Mouse (Mus musculus) heart, adult 2 months (tissue): Measurements from ENCODE around the gene Btbd35f30. TPM values are rescaled to one million over a fixed set of nuclear protein-coding genes. Genes with fewer than 3 reads are reported as not detected.
"Not testable (repeated sequence)": the region's sequence is repeated elsewhere in the genome, so short reads cannot be mapped to it uniquely, and the experiment has no call there.

Source experiments
- DNase-seq, 2 experiments: peaks; one replicate each; pipeline ENCODE4 v3.0.0; 2021
- H3K27ac ChIP-seq: fragments of 200-600 bp; 2 replicates; pipeline ENCODE4 v1.8.1; 2022
- H3K27me3 ChIP-seq: fragments of 200-500 bp; 2 replicates; pipeline ENCODE4 v1.6.1; 2012; ENCODE audit warnings: mild to moderate bottlenecking, low read length, inconsistent platforms, mixed read lengths; ENCODE audit not compliant: control insufficient read depth, insufficient read depth
- H3K36me3 ChIP-seq: fragments of 200-500 bp; 2 replicates; pipeline ENCODE4 v1.6.1; 2012; ENCODE audit warnings: low read length, inconsistent platforms; ENCODE audit not compliant: control insufficient read depth, insufficient read depth
- H3K4me1 ChIP-seq: fragments of 200-500 bp; 2 replicates; pipeline ENCODE4 v1.6.1; 2011; ENCODE audit warnings: low read length; ENCODE audit not compliant: control insufficient read depth, insufficient read depth
- H3K4me3 ChIP-seq: fragments of 200-600 bp; 2 replicates; pipeline ENCODE4 v1.8.1; 2022
- H3K79me2 ChIP-seq: fragments of 200-500 bp; replicated peaks from 2 replicates; pipeline ENCODE4 v1.6.1; 2012; ENCODE audit warnings: mild to moderate bottlenecking, inconsistent platforms, low read length, moderate library complexity, mixed read lengths; ENCODE audit not compliant: control insufficient read depth, insufficient read depth
- H3K9ac ChIP-seq: fragments of 200-500 bp; 2 replicates; pipeline ENCODE4 v1.6.1; 2012; ENCODE audit warnings: low read depth, mild to moderate bottlenecking, control low read depth, inconsistent platforms, low read length, mixed read lengths
- WGBS: fragments of 180-500 bp; shearing (Covaris S2); methylation state at CpG from one replicate; pipeline ENCODE4 v1.1.7; 2018; 5-methylcytosine and 5-hydroxymethylcytosine counted together
- intact Hi-C: fragments of 180-260 bp; cut with DNase I; formaldehyde crosslinking; loops from one replicate; pipeline ENCODE4 v1.15.1; 2025
- long read RNA-seq: library from polyadenylated mRNA; stranded (forward); transcript quantifications from one replicate; pipeline ENCODE4 v2.0.0, GENCODE M21; 2021
- polyA plus RNA-seq: library from polyadenylated mRNA; depleted of rRNA; stranded (reverse); fragments of >200 nt; gene quantifications from 2 replicates; pipeline ENCODE4 v1.2.3, GENCODE M21; 2012; rRNA removed
- total RNA-seq, 2 experiments: library from RNA; stranded (reverse); gene quantifications; 2 replicates each; pipeline ENCODE4 v1.2.3; 2021

The Btbd35f30 gene
- total RNA-seq (not detected), polyA plus RNA-seq (not detected in 2 replicates)
- long read RNA-seq, result 0 reads

GRCm38 (mm10) chrX:32894325-32894724, at the start of gene Btbd35f30:
Gene Btbd35f30, plus strand, starts transcription at chrX:32894625.
- H3K9ac ChIP-seq, intact Hi-C loops, H3K36me3 ChIP-seq, H3K27ac ChIP-seq, H3K79me2 ChIP-seq, DNase-seq, H3K4me3 ChIP-seq, H3K27me3 ChIP-seq, H3K4me1 ChIP-seq: not testable (repeated sequence)
- no CpG with 5 or more reads among the region's 4 CpGs for WGBS

GRCm38 (mm10) chrX:32941468-32941867, 47.0 kb downstream of the Btbd35f30 start, which contains the start of gene Gm21789:
Gene Gm21789, plus strand, starts transcription at chrX:32941768.
- H3K36me3 ChIP-seq, intact Hi-C loops, H3K27ac ChIP-seq, H3K4me1 ChIP-seq, H3K27me3 ChIP-seq, DNase-seq, H3K4me3 ChIP-seq, H3K9ac ChIP-seq, H3K79me2 ChIP-seq: not testable (repeated sequence)
- WGBS, result no CpG with 5 or more reads among the region's 1 CpGs

Other genes starting within 250 kb of the Btbd35f30 start
- gene Gm5926, start 243.9 kb upstream of the Btbd35f30 start, total RNA-seq, result not detected
- not detected in 2 replicates for gene Gm5926, start 243.9 kb upstream of the Btbd35f30 start, polyA plus RNA-seq
- not detected for gene Btbd35f21, start 168.5 kb upstream of the Btbd35f30 start, total RNA-seq
- not detected in 2 replicates for gene Btbd35f21, start 168.5 kb upstream of the Btbd35f30 start, polyA plus RNA-seq
- not detected for gene Gm21789, start 47.1 kb downstream of the Btbd35f30 start, total RNA-seq
- gene Gm21789, start 47.1 kb downstream of the Btbd35f30 start, polyA plus RNA-seq, result not detected in 2 replicates
- gene Btbd35f5, start 79.3 kb downstream of the Btbd35f30 start, total RNA-seq, result not detected
- not detected in 2 replicates for gene Btbd35f5, start 79.3 kb downstream of the Btbd35f30 start, polyA plus RNA-seq